Mouse (Mus musculus) layer of hippocampus, adult 8-10 months (tissue): ENCODE measurements around the gene Cers5. TPM values are rescaled to one million over a fixed set of nuclear protein-coding genes. Genes with fewer than 3 reads are reported as not detected.
A peak's percentile ranks its signal among the peaks of the same experiment; 100 is the strongest.
"Not testable (repeated sequence)": the region's sequence is repeated elsewhere in the genome, so short reads cannot be mapped to it uniquely, and the experiment has no call there.

Experiments
- DNase-seq, 2 experiments: peaks; one replicate each; pipeline ENCODE4 v3.0.0; 2022; ENCODE audit warnings: low spot score in 2 of 2
- total RNA-seq, 4 experiments: library from RNA; stranded (reverse); gene quantifications; 2 replicates each; pipeline ENCODE4 v1.2.4; 2022

The Cers5 gene
- total RNA-seq, 4 experiments from 2014 or later: 24.9 to 34.7 (median 31.4) TPM

GRCm38 (mm10) chr15:99710221-99711190, 62.2 kb downstream of the Cers5 start:
- no peak for DNase-seq

DNA sequence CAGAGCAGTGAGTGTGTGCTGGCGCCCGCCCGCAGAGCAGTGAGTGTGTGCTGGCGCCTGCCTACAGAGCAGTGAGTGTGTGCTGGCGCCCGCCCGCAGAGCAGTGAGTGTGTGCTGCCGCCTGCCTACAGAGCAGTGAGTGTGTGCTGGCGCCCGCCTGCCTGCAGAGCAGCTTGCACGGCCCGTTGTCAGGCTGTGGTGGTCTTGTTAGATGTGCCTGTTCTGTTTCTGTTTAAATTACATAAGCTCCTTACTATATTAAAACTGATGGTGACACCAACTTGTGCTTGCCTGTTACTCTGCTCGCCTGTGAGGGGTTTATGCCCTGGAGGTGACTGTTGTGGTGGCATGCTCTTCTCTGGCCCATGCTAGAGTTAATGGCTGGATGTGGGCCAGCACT, 64.5 kb downstream of the Cers5 start:
- DNase-seq: peak in 1 of 2 experiments; percentile 15

DNA sequence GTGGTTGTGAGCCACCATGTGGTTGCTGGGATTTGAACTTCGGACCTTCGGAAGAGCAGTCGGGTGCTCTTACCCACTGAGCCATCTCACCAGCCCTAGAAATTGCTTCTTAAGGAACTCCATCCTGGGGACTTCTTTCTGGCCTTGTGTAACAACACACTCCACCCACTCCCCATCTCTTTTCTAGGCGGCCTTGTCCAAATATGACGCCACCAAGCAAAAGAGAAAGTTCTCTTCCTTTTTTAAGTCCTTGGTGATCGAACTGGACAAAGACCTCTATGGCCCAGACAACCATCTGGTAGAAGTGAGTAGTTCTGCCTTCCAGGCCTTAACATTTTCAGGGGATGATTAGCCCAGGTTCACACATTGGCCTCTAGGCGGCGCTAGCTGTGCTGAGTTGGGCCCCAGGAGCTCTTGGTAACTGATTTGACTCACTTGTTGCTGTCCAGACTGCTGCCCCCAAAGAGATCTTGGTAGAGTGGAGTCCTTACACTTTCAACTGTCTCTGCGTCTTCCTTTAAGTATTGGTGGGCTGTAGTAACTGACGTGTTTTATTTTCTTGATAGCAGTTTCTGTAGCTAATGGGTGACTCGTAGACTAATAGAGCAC, 67.1 kb downstream of the Cers5 start, which contains the start of gene Gm17349:
Gene Gm17349, minus strand, starts transcription at position 51 of the 609 bp plus-strand sequence.
- peak in 1 of 2 experiments; percentile 65 for DNase-seq

GRCm38 (mm10) chr15:99704881-99705280, 67.8 kb downstream of the Cers5 start:
- DNase-seq: peak in 1 of 2 experiments; percentile 46

- peak in 1 of 2 experiments; percentile 38 for DNase-seq
Measured at GRCm38 (mm10) chr15:99704041-99704681, 68.5 kb downstream of the Cers5 start.

- no peak for DNase-seq
Measured at GRCm38 (mm10) chr15:99703676-99704040, 69.0 kb downstream of the Cers5 start.

- DNase-seq: no peak
Measured at GRCm38 (mm10) chr15:99703104-99703503, 69.6 kb downstream of the Cers5 start.

- peak; percentile 93 to 95 for DNase-seq
Measured at GRCm38 (mm10) chr15:99701999-99702900, 70.4 kb downstream of the Cers5 start, which contains the start of gene Smarcd1. Smarcd1 (plus strand) TSS chr15:99702129.

DNA sequence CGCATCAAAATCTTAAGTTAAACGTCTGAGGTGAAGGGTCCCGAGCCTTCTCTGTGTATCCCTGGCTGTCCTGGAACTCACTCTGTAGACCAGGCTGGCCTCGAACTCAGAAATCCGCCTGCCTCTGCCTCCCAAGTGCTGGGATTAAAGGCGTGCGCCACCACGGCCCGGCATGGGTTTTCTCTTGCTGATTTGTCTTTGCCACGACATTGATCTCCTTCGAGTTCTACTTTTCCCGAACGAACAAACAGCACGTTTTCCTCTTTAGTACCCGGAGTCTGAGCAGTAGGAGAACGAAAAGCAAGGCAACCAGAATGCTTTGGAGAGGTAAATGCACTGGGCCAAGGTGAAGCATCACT, 71.1 kb downstream of the Cers5 start:
- DNase-seq: not testable (repeated sequence)

DNA sequence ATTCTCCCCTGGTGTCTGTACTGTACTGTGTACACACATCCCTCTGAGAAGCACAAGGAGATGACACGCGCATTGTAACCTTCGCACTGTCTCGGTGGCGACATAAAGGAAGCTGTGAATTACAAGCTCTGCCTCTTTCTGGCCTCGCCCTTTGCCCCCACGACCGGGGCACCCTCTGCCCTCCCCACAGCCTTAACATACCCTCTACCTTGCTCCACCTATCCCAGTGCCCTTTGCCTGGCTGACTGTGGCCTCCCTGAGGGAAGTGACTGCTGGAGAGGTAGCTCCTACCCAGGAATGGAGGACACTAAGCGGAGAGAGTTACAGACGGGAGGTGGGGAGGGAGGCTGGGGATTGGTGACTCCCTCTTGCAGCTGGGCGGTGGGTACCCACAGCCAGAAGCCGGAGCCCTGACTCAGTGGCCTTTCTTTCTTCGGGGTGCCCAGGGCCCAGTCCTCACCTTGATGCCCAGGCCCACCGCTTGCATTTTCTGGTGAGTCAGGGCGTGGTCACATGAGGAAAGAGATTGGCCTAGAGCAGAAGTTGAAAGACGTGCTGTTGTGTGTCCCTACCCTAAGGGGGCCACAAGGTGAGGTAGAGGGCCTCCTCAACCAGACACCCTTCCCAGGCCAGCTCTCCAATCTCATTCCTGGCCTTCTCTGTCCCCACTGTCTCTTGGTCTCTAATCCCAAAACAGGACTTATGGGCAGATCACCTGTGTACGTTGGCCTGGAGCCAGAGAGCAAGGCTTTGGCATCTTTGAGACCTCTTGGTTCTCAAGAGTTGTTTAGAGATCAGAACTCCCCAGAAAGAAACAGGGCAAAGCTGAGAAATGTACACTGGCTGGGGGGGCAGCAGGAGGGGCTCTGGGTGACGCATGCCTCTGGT, 72.2 kb downstream of the Cers5 start:
- DNase-seq: no peak

- DNase-seq: no peak
Measured at GRCm38 (mm10) chr15:99699715-99700114, 73.0 kb downstream of the Cers5 start.

DNA sequence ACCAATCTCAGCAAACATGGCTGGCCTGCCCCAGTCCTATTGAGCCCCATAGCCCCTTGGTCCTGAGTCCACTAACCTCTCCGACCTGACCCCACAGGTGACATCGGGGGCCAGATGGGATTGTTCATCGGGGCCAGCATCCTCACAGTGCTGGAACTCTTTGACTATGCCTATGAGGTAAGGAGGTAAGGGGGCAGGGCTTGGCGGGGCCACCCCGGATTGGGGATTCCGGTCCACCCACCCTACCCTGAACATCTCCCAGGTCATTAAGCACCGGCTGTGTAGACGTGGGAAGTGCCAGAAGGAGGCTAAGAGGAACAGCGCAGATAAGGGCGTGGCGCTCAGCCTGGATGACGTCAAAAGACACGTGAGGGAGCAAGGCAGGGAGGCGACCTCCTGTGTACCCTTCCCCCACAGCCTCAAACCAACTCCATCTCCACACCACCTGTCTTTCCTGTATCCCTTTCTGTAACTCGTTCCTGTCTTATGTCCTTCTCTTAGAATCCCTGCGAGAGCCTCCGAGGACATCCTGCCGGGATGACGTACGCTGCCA, 74.1 kb downstream of the Cers5 start:
- DNase-seq: no peak

DNA sequence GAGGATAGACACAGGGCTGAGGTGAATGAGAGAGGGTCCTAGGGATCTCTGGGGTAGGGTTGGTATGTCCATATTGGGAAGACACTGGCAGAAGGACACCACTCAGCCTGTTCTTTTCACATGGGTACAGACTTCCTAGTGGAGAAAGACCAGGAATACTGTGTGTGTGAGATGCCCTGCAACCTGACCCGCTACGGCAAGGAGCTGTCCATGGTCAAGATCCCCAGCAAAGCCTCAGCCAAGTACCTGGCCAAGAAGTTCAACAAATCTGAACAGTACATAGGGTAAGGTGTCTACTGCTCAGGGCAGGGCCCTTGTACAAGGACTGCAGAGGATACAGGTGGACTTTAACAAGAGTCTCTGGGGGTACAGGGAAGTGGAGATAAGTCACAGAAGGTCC, 75.4 kb downstream of the Cers5 start:
- DNase-seq: no peak

- DNase-seq: no peak
Measured at GRCm38 (mm10) chr15:99691976-99692375, 80.7 kb downstream of the Cers5 start.

- no peak for DNase-seq
Measured at GRCm38 (mm10) chr15:99690924-99691323, 81.8 kb downstream of the Cers5 start.

- DNase-seq: peak in 1 of 2 experiments; percentile 59
Measured at GRCm38 (mm10) chr15:99688712-99689111, 84.0 kb downstream of the Cers5 start.
